Mouse (Mus musculus) lung, adult 2 months (tissue): Measurements from ENCODE around the gene Lpin1. TPM values are rescaled to one million over a fixed set of nuclear protein-coding genes. Genes with fewer than 3 reads are reported as not detected.
A peak's percentile ranks its signal among the peaks of the same experiment; 100 is the strongest.

Experiments used
- DNase-seq: peaks from one replicate; pipeline ENCODE4 v3.0.0; 2022
- H3K4me1 ChIP-seq: fragments of 200-500 bp; 2 replicates; pipeline ENCODE4 v1.6.1; 2011; ENCODE audit warnings: low read length; ENCODE audit not compliant: control insufficient read depth, insufficient read depth
- H3K4me3 ChIP-seq: fragments of 200-500 bp; replicated peaks from 2 replicates; pipeline ENCODE3; 2011; ENCODE audit warnings: low read depth, mild to moderate bottlenecking, control low read depth, low read length; ENCODE audit errors: extremely low read depth
- CTCF ChIP-seq: fragments of 200-500 bp; IDR thresholded peaks from 2 replicates; pipeline ENCODE4 v1.5.1; 2011; ENCODE audit warnings: mild to moderate bottlenecking, low read length, control low read depth; ENCODE audit not compliant: insufficient read depth
- POLR2A ChIP-seq: fragments of 200-500 bp; IDR thresholded peaks from 2 replicates; pipeline ENCODE4 v1.6.1; 2011; ENCODE audit warnings: low read depth, mild to moderate bottlenecking, control low read depth, low read length, borderline replicate concordance; ENCODE audit errors: extremely low read depth
- WGBS: fragments of 180-500 bp; shearing (Covaris S2); methylation state at CpG from one replicate; pipeline ENCODE4 v1.1.7; 2018; 5-methylcytosine and 5-hydroxymethylcytosine counted together
- polyA plus RNA-seq: library from polyadenylated mRNA; depleted of rRNA; stranded (reverse); fragments of >200 nt; gene quantifications from 2 replicates; pipeline ENCODE4 v1.2.3, GENCODE M21; 2012

The Lpin1 gene
- polyA plus RNA-seq, 1 experiment: 29.1 TPM

DNA sequence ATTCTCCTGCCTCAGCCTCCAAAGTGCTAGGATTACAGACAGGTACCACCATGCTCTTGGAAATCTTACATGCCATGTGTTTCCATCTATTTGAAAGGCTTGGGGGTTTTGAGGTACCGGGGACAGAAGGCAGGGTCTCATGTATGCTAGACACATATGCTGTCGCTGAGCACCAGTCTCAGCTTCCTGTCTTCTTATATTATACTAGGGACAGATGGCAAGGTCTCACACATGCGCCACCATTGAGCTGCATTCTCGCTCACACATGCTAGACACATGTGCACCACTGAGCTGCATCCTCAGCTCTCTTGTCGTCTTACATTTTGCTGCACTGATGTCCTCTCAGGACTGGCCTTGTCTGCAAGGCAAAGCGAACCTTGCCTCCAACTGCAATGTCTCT is 8.7 kb upstream of the Lpin1 start:
- Histone ChIP-seq H3K4me1 (peaks cover 14% of the 10 kb centered on the region), H3K4me3 (no peak overlapping the region)
- no peak for TF ChIP-seq POLR2A
- no peak for TF ChIP-seq CTCF
- WGBS: 89% methylated on average over 6 of the region's 6 CpGs
- no peak for DNase-seq

- 7% methylated on average over 12 of the region's 12 CpGs for WGBS
- no peak for TF ChIP-seq CTCF
- TF ChIP-seq POLR2A: no peak
- Histone ChIP-seq H3K4me3 (no peak overlapping the region), H3K4me1 (peaks cover 14% of the 10 kb centered on the region)
- peak; percentile 78 for DNase-seq
These were observed 7.9 kb upstream of the Lpin1 start for GRCm38 (mm10) chr12:16618512-16619274.

GRCm38 (mm10) chr12:16615738-16616137 is 5.0 kb upstream of the Lpin1 start:
- Histone ChIP-seq H3K4me3 (no peak overlapping the region), H3K4me1 (peaks cover 14% of the 10 kb centered on the region)
- TF ChIP-seq CTCF: no peak
- TF ChIP-seq POLR2A: no peak
- no peak for DNase-seq
- 79% methylated on average over 2 of the region's 2 CpGs for WGBS

GRCm38 (mm10) chr12:16614556-16614955 is 3.8 kb upstream of the Lpin1 start:
- WGBS: 44% methylated on average over 3 of the region's 3 CpGs
- H3K4me3 ChIP-seq: no peak overlapping the region
- H3K4me1 ChIP-seq: peaks cover 12% of the 10 kb centered on the region
- DNase-seq: no peak
- TF ChIP-seq CTCF (no peak), POLR2A (no peak)

DNA sequence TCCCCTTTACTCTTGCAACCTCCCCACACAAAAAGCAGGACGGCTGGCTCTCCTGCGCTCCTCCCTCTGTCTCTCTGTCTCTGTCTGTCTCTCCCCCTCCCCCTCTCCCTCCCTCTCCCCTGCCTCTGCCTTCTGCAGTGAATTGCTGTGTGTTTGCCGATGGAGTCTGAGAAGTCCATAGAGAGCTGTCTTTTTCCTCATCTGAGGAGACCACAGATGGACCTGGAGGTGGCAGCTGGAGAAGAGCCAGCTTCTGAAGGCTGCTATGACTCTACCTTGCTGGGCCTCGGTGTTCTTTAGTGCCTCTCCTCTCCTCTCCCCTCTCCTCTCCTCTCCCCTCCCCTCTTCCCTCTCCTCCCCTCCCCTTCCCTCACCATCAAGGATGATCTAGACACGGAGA is 5.1 kb downstream of the Lpin1 start:
- H3K4me1 ChIP-seq: no peaks in the 10 kb centered on the region
- WGBS: 66% methylated on average over 5 of the region's 5 CpGs
- no peak for DNase-seq
- H3K4me3 ChIP-seq: no peak overlapping the region
- TF ChIP-seq POLR2A (no peak), CTCF (no peak)

DNA sequence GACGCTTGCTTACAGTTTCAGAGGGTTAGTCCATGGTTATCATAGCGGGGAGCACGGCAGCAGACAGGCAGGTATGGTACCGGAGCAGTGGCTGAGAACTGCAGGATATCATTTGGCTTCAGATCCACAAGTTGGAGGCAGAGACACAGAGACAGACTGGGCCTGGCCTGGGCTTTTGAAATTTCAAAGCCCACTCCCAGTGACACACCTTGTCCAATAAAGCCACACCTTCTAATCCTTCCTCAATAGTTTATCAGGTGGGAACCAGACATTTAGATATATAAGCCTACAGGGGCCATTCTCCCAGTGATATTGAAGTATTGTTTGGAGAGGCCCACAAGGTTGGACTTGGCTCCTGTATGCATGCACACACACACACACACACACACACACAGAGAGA is 8.5 kb downstream of the Lpin1 start:
- TF ChIP-seq POLR2A: no peak
- no peak for TF ChIP-seq CTCF
- WGBS: 89% methylated on average over 4 of the region's 4 CpGs

DNA sequence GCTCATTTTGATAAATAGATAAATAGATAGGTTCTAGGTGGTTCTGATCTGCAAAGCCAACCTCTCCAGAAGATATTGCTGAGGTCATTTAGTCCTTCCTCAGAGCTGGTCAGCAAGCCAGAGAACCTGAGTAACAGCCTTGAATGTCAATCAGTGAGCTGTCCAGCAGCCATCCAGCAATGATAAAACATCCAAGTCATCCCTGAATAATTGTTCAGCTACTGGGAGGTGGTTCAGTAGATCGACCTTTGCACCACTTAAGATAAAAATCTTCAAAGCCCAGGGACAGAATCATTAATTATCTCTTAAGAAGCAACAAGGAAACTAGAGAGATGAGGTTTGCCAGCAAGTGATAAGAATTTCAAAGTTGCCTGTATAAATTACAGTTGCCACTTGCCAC is 10.4 kb downstream of the Lpin1 start:
- no peak for DNase-seq
- no peaks in the 10 kb centered on the region for H3K4me1 ChIP-seq
- TF ChIP-seq CTCF: no peak
- no peak for TF ChIP-seq POLR2A
- no peak overlapping the region for H3K4me3 ChIP-seq
- 17% methylated on average over 1 of the region's 1 CpGs for WGBS

More for the DNA sequence above, 8.5 kb downstream of the Lpin1 start:
- DNase-seq: no peak
- H3K4me1 ChIP-seq: no peaks in the 10 kb centered on the region
- no peak overlapping the region for H3K4me3 ChIP-seq

- 85% methylated on average over 3 of the region's 3 CpGs for WGBS
- TF ChIP-seq POLR2A: no peak
- no peak for TF ChIP-seq CTCF
These were observed 11.4 kb downstream of the Lpin1 start for GRCm38 (mm10) chr12:16599359-16599758.

GRCm38 (mm10) chr12:16593761-16594160 is 17.0 kb downstream of the Lpin1 start:
- TF ChIP-seq POLR2A (no peak), CTCF (no peak)
- DNase-seq: no peak
- 93% methylated on average over 7 of the region's 7 CpGs for WGBS
- H3K4me1 ChIP-seq: peaks cover 4% of the 10 kb centered on the region; the same call in 1 of the 2 replicates
- no peak overlapping the region for H3K4me3 ChIP-seq

More at GRCm38 (mm10) chr12:16599359-16599758, 11.4 kb downstream of the Lpin1 start:
- Histone ChIP-seq H3K4me3 (no peak overlapping the region), H3K4me1 (no peaks in the 10 kb centered on the region)
- no peak for DNase-seq

DNA sequence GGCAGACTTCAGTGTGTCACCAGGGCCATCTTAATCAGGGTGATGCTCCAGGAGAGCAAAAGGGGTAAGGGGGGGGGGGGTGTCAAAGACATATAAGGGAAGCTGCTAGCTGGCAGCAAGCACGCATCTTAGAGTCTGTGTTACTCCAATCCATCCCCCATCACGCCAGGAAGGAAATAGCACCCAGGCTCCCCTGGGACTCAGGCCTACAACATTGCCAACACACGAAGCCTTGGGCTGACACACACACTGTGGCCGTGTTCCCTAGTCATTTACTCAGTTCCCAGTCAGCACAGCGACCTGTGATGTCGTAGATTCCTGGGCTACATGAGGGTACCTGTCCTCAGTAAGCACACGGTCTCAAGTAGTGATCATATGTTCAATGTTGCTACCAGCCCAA is 17.8 kb downstream of the Lpin1 start:
- Histone ChIP-seq H3K4me1 (peaks cover 9% of the 10 kb centered on the region; the same call in 1 of the 2 replicates), H3K4me3 (no peak overlapping the region)
- TF ChIP-seq CTCF (no peak), POLR2A (no peak)
- no peak for DNase-seq
- WGBS: 70% methylated on average over 7 of the region's 7 CpGs
